Mouse (Mus musculus): ENCODE data around the gene Olfr1294. TPM values are rescaled to one million over a fixed set of nuclear protein-coding genes. Genes with fewer than 3 reads are reported as not detected.

Gene Olfr1294
- total RNA-seq (2021): not detected
- long read RNA-seq, experiment 1: 0 reads
- long read RNA-seq, experiment 2: 0 reads

- no peak for DNase-seq (ENCODE audit: low spot score in 2 of 2)
These were observed at the start of gene Olfr1294 for GRCm38 (mm10) chr2:111540191-111540590. TSS of gene Olfr1294 (minus strand) at chr2:111540291.

- no peak for DNase-seq (ENCODE audit: low spot score in 2 of 2)
These were observed 29.5 kb upstream of the Olfr1294 start, which contains the start of gene Olfr1295 for GRCm38 (mm10) chr2:111569581-111569980. TSS of gene Olfr1295 (minus strand) at chr2:111569681.

GRCm38 (mm10) chr2:111524903-111525302 lies 15.2 kb downstream of the Olfr1294 start, which contains the start of gene Olfr1293-ps:
TSS of gene Olfr1293-ps (plus strand) at chr2:111525203.
- no peak for DNase-seq (ENCODE audit: low spot score in 2 of 2)

GRCm38 (mm10) chr2:111517451-111517850 lies 22.6 kb downstream of the Olfr1294 start:
- DNase-seq (ENCODE audit: low spot score in 2 of 2): no peak

GRCm38 (mm10) chr2:111496880-111497279 lies 43.2 kb downstream of the Olfr1294 start, which contains the start of gene Olfr1291-ps1:
TSS of gene Olfr1291-ps1 (plus strand) at chr2:111497180.
- no peak for DNase-seq (ENCODE audit: low spot score in 2 of 2)

- DNase-seq (ENCODE audit: low spot score in 2 of 2): no peak
These were observed 46.4 kb downstream of the Olfr1294 start, which contains the start of gene Olfr1290 for GRCm38 (mm10) chr2:111493729-111494128. TSS of gene Olfr1290 (minus strand) at chr2:111493829.

Other genes with a start within 250 kb of the Olfr1294 start
- gene Olfr1279, start 239.7 kb downstream of the Olfr1294 start, total RNA-seq (2021): not detected
- not detected for gene Olfr1280, start 226.3 kb downstream of the Olfr1294 start, total RNA-seq (2021)
- not detected for gene Olfr1281, start 213.8 kb downstream of the Olfr1294 start, total RNA-seq (2021)
- not detected for gene Olfr1282, start 204.2 kb downstream of the Olfr1294 start, total RNA-seq (2021)
- gene Olfr1283, start 173.5 kb downstream of the Olfr1294 start, total RNA-seq (2021): not detected
- gene Olfr1284, start 164.8 kb downstream of the Olfr1294 start, total RNA-seq (2021): not detected
- gene Olfr1286, start 117.2 kb downstream of the Olfr1294 start, total RNA-seq (2021): not detected
- not detected for gene Olfr1287, start 91.1 kb downstream of the Olfr1294 start, total RNA-seq (2021)
- not detected for gene Olfr1288, start 66.2 kb downstream of the Olfr1294 start, total RNA-seq (2021)
- not detected for gene Olfr1289, start 59.5 kb downstream of the Olfr1294 start, total RNA-seq (2021)
- not detected for gene Olfr1290, start 46.5 kb downstream of the Olfr1294 start, total RNA-seq (2021)
- gene Olfr1291-ps1, start 43.1 kb downstream of the Olfr1294 start, total RNA-seq (2021): not detected
- gene Olfr1293-ps, start 15.1 kb downstream of the Olfr1294 start, total RNA-seq (2021): not detected
- not detected for gene Olfr1295, start 29.4 kb upstream of the Olfr1294 start, total RNA-seq (2021)
- not detected for gene Olfr1297, start 86.2 kb upstream of the Olfr1294 start, total RNA-seq (2021)
- not detected for gene Olfr1298, start 108.9 kb upstream of the Olfr1294 start, total RNA-seq (2021)
- gene Olfr1299, start 121.1 kb upstream of the Olfr1294 start, total RNA-seq (2021): not detected
- gene Olfr1301, start 210.7 kb upstream of the Olfr1294 start, total RNA-seq (2021): not detected
- not detected for gene Olfr1302, start 237.1 kb upstream of the Olfr1294 start, total RNA-seq (2021)